ENCODE assay signal across 8 mouse cellular contexts in genomic region chr2:35337419-35337818, GRCm38 (mm10). TPM values are rescaled to one million over a fixed set of nuclear protein-coding genes. Genes with fewer than 3 reads are reported as not detected.
DNase-seq lines count a peak whose midpoint lies in the region; ATAC-seq and TF ChIP-seq lines count a peak whose summit lies in the region.

No protein-coding gene starts in this region.

- peaks cover 5% of the 10 kb centered on the region; the same call in 1 of the 2 replicates for H3K4me1 ChIP-seq in spleen, adult 2 months (ENCODE audit: control insufficient read depth, insufficient read depth, insufficient read length)
- peaks cover 12% of the 10 kb centered on the region; the same call in 1 of the 2 replicates for H3K4me1 ChIP-seq in heart, embryonic 11.5 days (ENCODE audit: control insufficient read depth, insufficient read depth, low read length)
- peaks cover 3% of the 10 kb centered on the region; the same call in 1 of the 2 replicates for H3K4me1 ChIP-seq in limb, embryonic 11.5 days (ENCODE audit: control insufficient read depth, insufficient read depth, low read length)
- H3K4me1 ChIP-seq in midbrain, postnatal 0 days (ENCODE audit: insufficient read depth, low read length) = no peaks in the 10 kb centered on the region

- DNase-seq in spleen, adult 2 months (ENCODE audit: low read depth in 1 of 2, low spot score in 2 of 2) = no peak
- no peak for DNase-seq in spleen, adult 12 weeks (ENCODE audit: low spot score)
- no peak for DNase-seq in limb, embryonic 11.5 days (ENCODE audit: low spot score)
- DNase-seq in midbrain, postnatal 0 days (ENCODE audit: low spot score) = no peak
- no peak for DNase-seq in cerebellum, postnatal 10 days
- DNase-seq in layer of hippocampus, postnatal 10 days (ENCODE audit: low spot score in 2 of 2) = no peak
- DNase-seq in thymus, postnatal 36 days = no peak

- no peak for ATAC-seq in heart, embryonic 11.5 days (replicated peaks; ENCODE audit: insufficient number of reproducible peaks, low FRiP score, low TSS enrichment)
- no peak for ATAC-seq in limb, embryonic 11.5 days (ENCODE audit: insufficient number of reproducible peaks, low FRiP score, low TSS enrichment, low read depth)
- no peak for ATAC-seq in midbrain, postnatal 0 days (ENCODE audit: low FRiP score)

- 76% methylated on average over 10 of the region's 10 CpGs for WGBS in spleen, adult 2 months
- WGBS in heart, embryonic 11.5 days (ENCODE audit: insufficient replicate concordance) = 56% methylated on average over 10 of the region's 10 CpGs
- WGBS in limb, embryonic 11.5 days = 47% methylated on average over 10 of the region's 10 CpGs
- 47% methylated on average over 10 of the region's 10 CpGs for WGBS in midbrain, postnatal 0 days

- H3K27me3 ChIP-seq in spleen, adult 2 months (ENCODE audit: control insufficient read depth, insufficient read depth, low read length) = no peaks in the 10 kb centered on the region
- no peaks in the 10 kb centered on the region for H3K27me3 ChIP-seq in heart, embryonic 11.5 days (ENCODE audit: control insufficient read depth, insufficient read depth, low read length)
- peaks cover 4% of the 10 kb centered on the region; the same call in 1 of the 2 replicates for H3K27me3 ChIP-seq in limb, embryonic 11.5 days (ENCODE audit: control insufficient read depth, insufficient read depth, low read length)
- H3K27me3 ChIP-seq in midbrain, postnatal 0 days (ENCODE audit: insufficient read depth, low read length) = no peaks in the 10 kb centered on the region

- no peak for TF ChIP-seq POLR2A in spleen, adult 2 months (IDR thresholded peaks at IDR 0.05; ENCODE audit: low read depth, low read length)

- no peaks in the 10 kb centered on the region for H3K9me3 ChIP-seq in heart, embryonic 11.5 days (replicated peaks; ENCODE audit: control insufficient read depth, low read length)
- H3K9me3 ChIP-seq in limb, embryonic 11.5 days (ENCODE audit: control insufficient read depth, low read length) = no peaks in the 10 kb centered on the region
- H3K9me3 ChIP-seq in midbrain, postnatal 0 days (ENCODE audit: low read length) = no peaks in the 10 kb centered on the region

- TF ChIP-seq CTCF in spleen, adult 2 months (IDR thresholded peaks at IDR 0.05; ENCODE audit: extremely low read depth, insufficient read depth, insufficient read length, insufficient replicate concordance) = no peak
- TF ChIP-seq CTCF in midbrain, postnatal 0 days (IDR thresholded peaks at IDR 0.05) = no peak

- H3K4me3 ChIP-seq in spleen, adult 2 months (ENCODE audit: extremely low read depth, insufficient read depth, insufficient read length) = no peak overlapping the region
- H3K4me3 ChIP-seq in heart, embryonic 11.5 days (ENCODE audit: low read depth, low read length) = peak overlapping the region; percentile 89
- H3K4me3 ChIP-seq in limb, embryonic 11.5 days (ENCODE audit: low read depth, low read length) = 0 out of 2 replicates have a peak overlapping the region, but pooled peaks have one; percentile 70
- H3K4me3 ChIP-seq in midbrain, postnatal 0 days (ENCODE audit: low read depth, low read length) = peak overlapping the region; percentile 49; the same call in 1 of the 2 replicates

- H3K36me3 ChIP-seq in spleen, adult 2 months (ENCODE audit: control insufficient read depth, insufficient read depth, low read length) = no peaks in the 10 kb centered on the region
- no peaks in the 10 kb centered on the region for H3K36me3 ChIP-seq in heart, embryonic 11.5 days (ENCODE audit: control insufficient read depth, insufficient read depth, low read length)
- no peaks in the 10 kb centered on the region for H3K36me3 ChIP-seq in limb, embryonic 11.5 days (ENCODE audit: control insufficient read depth, insufficient read depth, low read length)
- H3K36me3 ChIP-seq in midbrain, postnatal 0 days (ENCODE audit: insufficient read depth, low read length) = no peaks in the 10 kb centered on the region

- peak overlapping the region; percentile 98 for H3K4me2 ChIP-seq in heart, embryonic 11.5 days
- peak overlapping the region; percentile 100 for H3K4me2 ChIP-seq in limb, embryonic 11.5 days (ENCODE audit: low read depth, severe bottlenecking)
- H3K4me2 ChIP-seq in midbrain, postnatal 0 days (ENCODE audit: low read depth, low read length, poor library complexity, severe bottlenecking) = peak overlapping the region; percentile 74

- H3K9ac ChIP-seq in heart, embryonic 11.5 days (ENCODE audit: low read depth, low read length) = peak overlapping the region; percentile 46; the same call in 1 of the 2 replicates
- no peak overlapping the region for H3K9ac ChIP-seq in limb, embryonic 11.5 days (ENCODE audit: low read length)
- H3K9ac ChIP-seq in midbrain, postnatal 0 days (replicated peaks; ENCODE audit: low read length, poor library complexity, severe bottlenecking) = no peak overlapping the region

- H3K27ac ChIP-seq in spleen, adult 2 months (ENCODE audit: insufficient read depth, low read length) = peak overlapping the region; percentile 70
- H3K27ac ChIP-seq in heart, embryonic 11.5 days (ENCODE audit: low read depth, low read length) = peak overlapping the region; percentile 13; the same call in 1 of the 2 replicates
- H3K27ac ChIP-seq in limb, embryonic 11.5 days (replicated peaks; ENCODE audit: low read depth, low read length) = peak overlapping the region; percentile 23
- H3K27ac ChIP-seq in midbrain, postnatal 0 days (ENCODE audit: low read depth, low read length) = peak overlapping the region; percentile 57

RNA-seq across cellular contexts. Expression of gene Stom, which starts 0.6 kb away (rescaled TPM):
- 34.3 and 41.9 TPM in 2 replicates for polyA plus RNA-seq in spleen, adult 2 months (2012; rRNA removed)
- polyA plus RNA-seq in heart, embryonic 11.5 days (2014; fragmentation: Nextera tagmentation; extraction: Ambion mirVana) = 39.6 and 46.1 TPM in 2 replicates
- 10.9 and 12.0 TPM in 2 replicates for polyA plus RNA-seq in limb, embryonic 11.5 days (2014; fragmentation: Nextera tagmentation; extraction: Ambion mirVana)
- 21.9 and 24.9 TPM in 2 replicates for total RNA-seq in midbrain, postnatal 0 days (2014; rRNA removed)
- polyA plus RNA-seq in midbrain, postnatal 0 days (2015; fragmentation: Nextera tagmentation; extraction: Ambion mirVana) = 23.1 and 23.3 TPM in 2 replicates
- 1 to 10 TPM; 9.1 to 9.8 TPM for total RNA-seq in layer of hippocampus, postnatal 10 days (2021)

RNA-seq across cellular contexts. Expression of gene 4930568D16Rik, which starts 30.1 kb away (rescaled TPM):
- not detected in 2 replicates for polyA plus RNA-seq in spleen, adult 2 months (2012; rRNA removed)
- polyA plus RNA-seq in heart, embryonic 11.5 days (2014; fragmentation: Nextera tagmentation; extraction: Ambion mirVana) = not detected in 2 replicates
- polyA plus RNA-seq in limb, embryonic 11.5 days (2014; fragmentation: Nextera tagmentation; extraction: Ambion mirVana) = not detected in 2 replicates
- total RNA-seq in midbrain, postnatal 0 days (2014; rRNA removed) = not detected in 2 replicates
- polyA plus RNA-seq in midbrain, postnatal 0 days (2015; fragmentation: Nextera tagmentation; extraction: Ambion mirVana) = not detected in 2 replicates
- total RNA-seq in layer of hippocampus, postnatal 10 days (2021) = not detected

RNA-seq across cellular contexts. Expression of gene 4930402F06Rik, which starts 59.6 kb away (rescaled TPM):
- not detected in 2 replicates for polyA plus RNA-seq in spleen, adult 2 months (2012; rRNA removed)
- not detected in 2 replicates for polyA plus RNA-seq in heart, embryonic 11.5 days (2014; fragmentation: Nextera tagmentation; extraction: Ambion mirVana)
- polyA plus RNA-seq in limb, embryonic 11.5 days (2014; fragmentation: Nextera tagmentation; extraction: Ambion mirVana) = not detected in 2 replicates
- total RNA-seq in midbrain, postnatal 0 days (2014; rRNA removed) = not detected in 2 replicates
- not detected in 2 replicates for polyA plus RNA-seq in midbrain, postnatal 0 days (2015; fragmentation: Nextera tagmentation; extraction: Ambion mirVana)
- total RNA-seq in layer of hippocampus, postnatal 10 days (2021) = not detected

Comparison
In these comparisons a context has a peak if more than half of its experiments do, and no peak if none do; other contexts are left out.
1. H3K27ac ChIP-seq: peak in every context shown above with its lines; median percentile 70 in spleen, adult 2 months; 57 in midbrain, postnatal 0 days; 23 in limb, embryonic 11.5 days; 13 in heart, embryonic 11.5 days.